Mouse (Mus musculus): ENCODE measurements at regions not wholly inside any gene's neighbourhood (a gene's known extent, or its start where the extent isn't known, plus 50 kb on each side); places are given as distances from the start of the nearest gene placed in this dataset.

DNA sequence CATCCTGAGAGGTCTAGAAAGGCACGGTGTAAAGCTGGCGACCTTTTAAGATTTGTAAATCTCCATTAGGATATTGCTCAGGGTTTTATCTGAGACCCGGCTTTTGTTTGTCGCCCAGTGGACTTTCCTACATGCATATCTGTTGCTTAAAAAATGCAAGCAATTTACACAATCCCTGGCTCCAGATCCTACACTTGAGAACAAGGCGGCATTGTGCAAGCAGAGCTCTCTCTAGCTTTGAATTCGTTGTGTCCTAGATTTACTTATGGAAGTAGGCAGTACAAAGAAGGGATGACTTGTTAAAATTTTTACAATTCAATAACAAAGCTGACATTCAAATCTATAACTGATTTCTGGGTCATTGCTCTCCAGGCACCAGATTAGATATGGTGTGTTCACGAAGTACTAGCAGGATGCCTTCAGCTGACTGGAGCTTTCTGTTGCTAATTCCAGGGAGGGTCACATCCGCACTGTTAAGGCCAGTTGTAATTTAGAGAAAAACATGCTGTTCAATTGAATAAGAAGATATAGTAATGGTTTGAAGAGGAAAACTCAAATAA, 62.2 kb upstream of the Teddm2 start:
- H3K4me2 ChIP-seq, result peak overlapping the region; percentile 19; the same call in 1 of the 2 replicates
- no peak overlapping the region for H3K9ac ChIP-seq
- no peaks in the 10 kb centered on the region for H3K36me3 ChIP-seq
- H3K4me3 ChIP-seq, result no peak overlapping the region
- peak overlapping the region; percentile 21 for H3K27ac ChIP-seq
- H3K9me3 ChIP-seq (replicated peaks), result no peaks in the 10 kb centered on the region
- no peak for ATAC-seq (replicated peaks; ENCODE audit: insufficient number of reproducible peaks, insufficient read depth, low FRiP score, low read depth)
- no peaks in the 10 kb centered on the region for H3K27me3 ChIP-seq
- WGBS, result 25% methylated on average over 8 of the region's 8 CpGs
- peaks cover 6% of the 10 kb centered on the region for H3K4me1 ChIP-seq (replicated peaks)

DNA sequence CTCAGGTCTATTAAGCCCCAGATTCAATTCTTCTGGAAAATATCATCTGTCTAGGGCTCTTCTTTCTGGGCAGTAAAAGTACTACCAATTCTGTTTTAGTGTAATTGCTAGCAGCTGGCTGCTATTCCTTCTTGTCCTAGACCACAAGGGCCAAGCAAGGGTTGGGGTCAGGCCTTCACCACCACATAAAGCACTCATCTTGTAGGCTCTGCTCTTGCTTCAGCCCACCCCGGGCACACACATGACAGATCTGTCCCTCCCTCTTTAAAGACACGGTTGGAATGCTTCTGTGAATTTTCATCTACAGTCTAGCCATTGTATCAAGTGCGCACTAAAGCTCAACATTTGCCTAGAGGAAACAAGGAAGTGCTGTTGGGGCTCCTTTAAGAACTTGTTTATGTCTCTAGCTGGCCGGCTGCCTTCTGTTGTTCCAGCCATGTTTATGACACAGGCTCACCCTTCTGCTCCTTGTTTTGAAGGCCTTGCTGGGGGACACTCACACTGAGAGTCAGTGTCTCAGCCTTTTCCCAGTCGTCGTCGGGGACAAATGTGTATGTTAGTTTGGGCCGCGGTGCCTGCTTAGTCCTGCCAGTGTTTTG, 63.8 kb upstream of the Teddm2 start:
- Histone ChIP-seq H3K9ac (no peak overlapping the region), H3K36me3 (no peaks in the 10 kb centered on the region), H3K27ac (no peak overlapping the region), H3K9me3 (replicated peaks) (no peaks in the 10 kb centered on the region), H3K4me1 (replicated peaks) (peaks cover 6% of the 10 kb centered on the region), H3K4me2 (no peak overlapping the region), H3K27me3 (no peaks in the 10 kb centered on the region), H3K4me3 (no peak overlapping the region)
- ATAC-seq (replicated peaks; ENCODE audit: insufficient number of reproducible peaks, insufficient read depth, low FRiP score, low read depth), result no peak; the same call in 1 of the 2 replicates
- WGBS, result 62% methylated on average over 9 of the region's 9 CpGs

DNA sequence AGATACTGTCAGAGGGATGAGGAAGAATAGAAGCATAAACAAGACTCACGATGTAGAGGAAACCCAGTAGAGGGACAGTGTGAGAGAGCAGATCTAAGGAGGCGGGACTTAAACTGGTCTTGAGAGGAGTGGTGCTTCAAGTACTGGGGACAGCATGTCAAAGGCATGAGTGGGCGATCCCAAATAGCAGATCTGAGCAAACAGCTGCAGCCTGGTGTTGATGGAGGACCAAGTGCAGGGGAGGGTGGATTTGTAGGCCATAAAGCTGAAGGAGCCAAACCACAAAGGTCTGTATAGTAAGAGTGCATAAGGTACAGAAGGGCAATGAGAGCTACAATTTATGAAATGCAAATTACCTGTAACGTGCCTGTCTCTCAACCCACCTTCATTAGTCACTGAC, 69.4 kb upstream of the Teddm2 start:
- Histone ChIP-seq H3K4me2 (no peak overlapping the region), H3K4me1 (replicated peaks) (no peaks in the 10 kb centered on the region), H3K9ac (no peak overlapping the region), H3K27ac (no peak overlapping the region), H3K9me3 (replicated peaks) (no peaks in the 10 kb centered on the region), H3K4me3 (no peak overlapping the region), H3K27me3 (no peaks in the 10 kb centered on the region), H3K36me3 (no peaks in the 10 kb centered on the region)
- no peak for ATAC-seq (replicated peaks; ENCODE audit: insufficient number of reproducible peaks, insufficient read depth, low FRiP score, low read depth)
- 67% methylated on average over 4 of the region's 4 CpGs for WGBS

DNA sequence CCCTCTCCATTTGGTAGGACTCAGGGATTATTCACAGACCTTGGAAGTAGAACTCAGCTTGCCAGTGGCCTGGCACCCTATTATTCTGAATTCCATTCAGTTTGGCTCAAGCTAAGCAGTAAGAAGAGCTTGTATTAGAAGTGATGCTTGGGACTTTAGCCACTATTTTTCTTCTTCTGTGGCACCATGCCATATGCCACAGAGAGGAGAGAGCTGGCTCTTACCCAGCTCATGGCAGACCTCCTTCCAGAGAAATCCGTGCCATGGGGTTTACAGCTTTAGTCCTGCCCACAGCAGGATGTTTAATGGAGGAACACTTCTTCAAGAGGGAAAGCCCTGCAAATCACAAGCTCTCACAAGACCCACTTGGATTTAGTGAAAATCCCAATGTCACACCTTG, 74.3 kb upstream of the Teddm2 start:
- WGBS, result 59% methylated on average over 1 of the region's 1 CpGs

DNA sequence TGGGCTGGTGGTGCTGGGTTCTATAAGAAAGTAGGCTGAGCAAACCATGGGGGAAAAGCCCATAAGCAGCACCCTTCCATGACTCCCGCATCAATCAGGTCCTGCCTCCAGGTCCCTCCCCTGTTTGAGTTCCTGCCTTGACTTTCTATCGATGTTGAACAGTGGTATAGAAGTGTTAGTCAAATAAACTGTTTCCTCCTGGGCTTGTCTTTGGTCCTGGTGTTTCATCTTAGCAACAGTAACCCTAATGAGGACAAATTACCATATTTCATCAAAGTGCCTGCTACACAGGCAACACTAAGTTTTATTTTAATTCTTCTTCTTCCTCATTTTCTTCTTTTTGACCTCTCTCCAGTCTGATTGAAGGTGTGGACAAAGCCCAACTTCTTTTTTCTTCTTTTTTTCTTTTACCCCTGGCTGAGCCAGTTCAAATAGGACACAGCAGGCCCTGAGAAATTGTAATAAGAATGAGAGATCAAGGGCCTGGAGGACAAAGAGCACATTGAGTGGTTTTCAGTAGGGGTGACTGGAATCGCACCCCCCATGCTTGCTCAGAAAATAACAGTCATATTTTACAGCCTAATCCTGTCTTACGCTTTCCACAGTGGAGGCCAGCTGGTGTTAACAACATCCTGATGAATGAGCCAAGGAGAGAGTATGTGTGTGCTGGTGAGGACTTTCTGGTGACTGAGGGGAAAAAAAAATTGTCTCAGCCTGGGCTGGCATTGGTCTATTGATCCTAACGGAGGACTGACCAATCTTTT, 78.1 kb upstream of the Teddm2 start:
- no peaks in the 10 kb centered on the region for H3K36me3 ChIP-seq
- H3K9ac ChIP-seq, result no peak overlapping the region
- ATAC-seq (replicated peaks; ENCODE audit: insufficient number of reproducible peaks, insufficient read depth, low FRiP score, low read depth), result no peak
- no peak overlapping the region for H3K27ac ChIP-seq
- no peaks in the 10 kb centered on the region for H3K9me3 ChIP-seq (replicated peaks)
- no peak overlapping the region for H3K4me2 ChIP-seq
- no peak overlapping the region for H3K4me3 ChIP-seq
- H3K27me3 ChIP-seq, result no peaks in the 10 kb centered on the region
- WGBS, result 64% methylated on average over 5 of the region's 5 CpGs
- peaks cover 6% of the 10 kb centered on the region for H3K4me1 ChIP-seq (replicated peaks)

More for the DNA sequence above, 74.3 kb upstream of the Teddm2 start:
- Histone ChIP-seq H3K27ac (no peak overlapping the region), H3K9ac (no peak overlapping the region), H3K27me3 (no peaks in the 10 kb centered on the region), H3K4me2 (no peak overlapping the region), H3K36me3 (no peaks in the 10 kb centered on the region), H3K4me3 (no peak overlapping the region), H3K4me1 (replicated peaks) (no peaks in the 10 kb centered on the region), H3K9me3 (replicated peaks) (no peaks in the 10 kb centered on the region)
- no peak for ATAC-seq (replicated peaks; ENCODE audit: insufficient number of reproducible peaks, insufficient read depth, low FRiP score, low read depth)

DNA sequence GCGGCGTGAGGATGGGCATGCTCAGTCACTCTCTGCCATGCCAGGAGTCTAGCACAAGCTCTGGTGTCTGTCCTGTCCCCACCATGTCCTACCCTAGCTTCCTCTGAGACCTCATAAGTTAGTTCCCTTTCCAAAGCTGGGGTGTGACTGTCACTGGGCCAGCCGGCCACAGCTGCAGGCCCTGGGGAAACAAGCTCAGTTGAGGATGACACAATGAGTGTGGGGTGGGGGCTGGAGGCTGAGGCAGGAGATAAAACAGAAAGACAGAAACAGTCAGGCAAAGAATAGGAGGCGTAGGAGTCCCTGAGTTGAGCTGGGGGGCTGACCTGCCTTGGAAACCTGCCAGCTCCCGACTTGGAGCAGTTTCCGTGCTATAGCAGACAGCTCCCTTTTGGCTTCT, 80.9 kb upstream of the Teddm2 start:
- no peaks in the 10 kb centered on the region for H3K27me3 ChIP-seq
- no peak overlapping the region for H3K27ac ChIP-seq
- H3K9me3 ChIP-seq (replicated peaks), result no peaks in the 10 kb centered on the region
- no peak overlapping the region for H3K4me2 ChIP-seq
- peaks cover 6% of the 10 kb centered on the region for H3K4me1 ChIP-seq (replicated peaks)
- H3K9ac ChIP-seq, result no peak overlapping the region
- no peaks in the 10 kb centered on the region for H3K36me3 ChIP-seq
- WGBS, result 40% methylated on average over 6 of the region's 6 CpGs
- no peak overlapping the region for H3K4me3 ChIP-seq
- ATAC-seq (replicated peaks; ENCODE audit: insufficient number of reproducible peaks, insufficient read depth, low FRiP score, low read depth), result peak; percentile 35; the same call in 1 of the 2 replicates

DNA sequence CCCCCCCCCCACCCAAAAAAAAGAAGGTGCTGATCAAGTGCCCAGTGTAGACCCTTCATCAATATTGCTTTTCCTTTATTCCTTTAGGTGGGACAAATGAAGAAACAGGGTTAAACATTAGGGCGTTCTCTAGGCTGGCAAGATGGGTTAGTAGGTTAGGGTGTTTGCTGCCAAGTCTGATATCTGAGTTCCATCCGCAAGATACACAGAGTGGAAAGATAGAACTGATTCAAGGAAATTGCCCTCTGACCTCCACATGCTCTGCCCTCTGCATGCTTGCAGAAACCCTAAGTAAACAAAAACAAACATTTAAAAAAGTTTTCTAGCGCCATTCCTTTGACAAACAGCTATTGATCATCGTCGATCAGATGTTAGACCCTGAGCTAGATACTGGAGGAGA, 85.6 kb upstream of the Teddm2 start:
- H3K9me3 ChIP-seq (replicated peaks), result 0 out of 2 replicates have a peak, but pooled peaks cover 3% of the 10 kb centered on the region
- H3K36me3 ChIP-seq, result no peaks in the 10 kb centered on the region
- H3K27ac ChIP-seq, result no peak overlapping the region
- H3K4me3 ChIP-seq, result no peak overlapping the region
- no peak for ATAC-seq (replicated peaks; ENCODE audit: insufficient number of reproducible peaks, insufficient read depth, low FRiP score, low read depth)
- H3K9ac ChIP-seq, result no peak overlapping the region
- H3K4me2 ChIP-seq, result no peak overlapping the region
- H3K27me3 ChIP-seq, result no peaks in the 10 kb centered on the region
- H3K4me1 ChIP-seq (replicated peaks), result peaks cover 10% of the 10 kb centered on the region
- WGBS, result 86% methylated on average over 5 of the region's 5 CpGs

DNA sequence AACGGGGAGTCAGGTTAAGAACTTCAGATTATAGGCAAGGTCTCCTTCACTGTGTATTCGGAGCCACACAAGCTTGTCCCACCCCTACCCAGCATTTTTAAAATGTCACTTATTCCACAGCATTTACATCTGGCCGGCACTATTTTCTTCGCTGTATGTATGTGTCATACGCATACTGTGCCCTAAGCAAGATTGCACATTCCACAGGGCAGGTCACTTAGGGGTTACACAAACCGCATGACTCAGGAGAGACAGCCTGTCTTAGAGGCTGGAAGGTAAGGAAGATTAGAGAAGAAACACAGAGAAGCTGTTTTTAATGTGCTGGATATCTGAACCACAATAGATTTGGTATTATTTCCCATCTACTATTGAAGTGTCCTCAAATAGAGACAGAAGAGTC, 86.6 kb upstream of the Teddm2 start:
- Histone ChIP-seq H3K4me3 (no peak overlapping the region), H3K27ac (no peak overlapping the region), H3K4me1 (replicated peaks) (0 out of 2 replicates have a peak, but pooled peaks cover 4% of the 10 kb centered on the region), H3K9ac (no peak overlapping the region), H3K36me3 (no peaks in the 10 kb centered on the region), H3K4me2 (no peak overlapping the region), H3K27me3 (no peaks in the 10 kb centered on the region), H3K9me3 (replicated peaks) (0 out of 2 replicates have a peak, but pooled peaks cover 3% of the 10 kb centered on the region)
- 58% methylated on average over 6 of the region's 6 CpGs for WGBS
- no peak for ATAC-seq (replicated peaks; ENCODE audit: insufficient number of reproducible peaks, insufficient read depth, low FRiP score, low read depth)

DNA sequence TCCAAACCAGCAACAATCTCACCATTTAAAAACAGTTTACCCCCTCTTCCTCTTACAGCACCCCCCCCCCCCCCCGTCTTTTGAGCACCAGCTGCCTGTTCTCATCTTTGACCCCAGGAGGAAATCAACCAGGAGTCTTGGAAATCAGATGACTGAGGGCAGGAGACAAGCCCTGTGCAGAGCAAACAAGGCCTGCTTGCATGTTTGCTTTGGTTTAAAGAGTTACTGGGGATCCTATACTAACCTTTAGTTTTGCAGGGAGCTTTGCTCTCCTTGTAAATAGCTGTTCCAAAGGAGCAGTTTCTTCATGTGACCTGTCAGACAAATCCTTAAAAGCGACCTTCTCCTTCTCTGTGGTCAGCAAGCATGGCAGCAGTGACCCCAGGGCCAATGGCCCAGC, 88.3 kb upstream of the Teddm2 start:
- 59% methylated on average over 2 of the region's 2 CpGs for WGBS
- no peak for ATAC-seq (replicated peaks; ENCODE audit: insufficient number of reproducible peaks, insufficient read depth, low FRiP score, low read depth)
- Histone ChIP-seq H3K4me3 (no peak overlapping the region), H3K4me2 (no peak overlapping the region), H3K36me3 (no peaks in the 10 kb centered on the region), H3K4me1 (replicated peaks) (0 out of 2 replicates have a peak, but pooled peaks cover 4% of the 10 kb centered on the region), H3K27ac (no peak overlapping the region), H3K9me3 (replicated peaks) (0 out of 2 replicates have a peak, but pooled peaks cover 3% of the 10 kb centered on the region), H3K9ac (no peak overlapping the region), H3K27me3 (no peaks in the 10 kb centered on the region)

DNA sequence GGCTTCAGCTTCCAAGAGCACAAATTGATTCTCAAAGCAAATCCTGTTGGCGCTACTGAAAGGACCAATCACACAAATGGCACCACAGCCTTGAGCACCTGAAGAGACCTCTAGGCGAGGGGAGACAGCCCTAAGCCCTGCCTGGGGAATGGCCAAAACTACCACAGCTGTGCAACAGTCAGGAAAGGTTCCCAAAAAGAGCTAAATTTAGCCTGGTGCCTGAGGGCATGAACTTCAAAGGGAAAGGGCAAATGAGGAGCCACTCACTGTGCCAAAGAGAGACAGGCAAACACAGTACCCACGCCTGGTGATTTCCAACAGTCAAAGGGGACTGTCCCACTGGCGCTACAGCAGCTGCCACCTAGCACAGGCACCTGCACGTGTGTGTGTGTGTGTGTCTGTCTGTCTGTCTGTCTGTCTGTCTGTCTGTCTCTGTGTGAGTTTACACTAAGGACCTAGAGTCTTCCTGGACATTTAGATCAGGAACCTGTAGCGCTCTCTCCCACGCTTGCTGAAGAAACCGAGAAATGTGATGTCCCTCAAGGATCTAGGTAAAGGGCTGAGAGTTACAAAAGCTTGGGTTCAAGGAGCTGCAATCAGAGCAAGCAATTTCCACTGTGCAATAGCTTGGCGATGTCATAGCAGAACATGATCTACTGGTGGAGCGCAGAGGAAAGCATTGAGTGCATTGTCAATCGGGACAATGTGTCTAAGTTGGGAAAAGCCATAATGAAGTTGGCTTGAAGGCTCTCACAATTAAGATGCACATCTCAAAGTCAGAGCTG, 90.8 kb upstream of the Teddm2 start:
- Histone ChIP-seq H3K27me3 (no peaks in the 10 kb centered on the region), H3K4me1 (replicated peaks) (0 out of 2 replicates have a peak, but pooled peaks cover 4% of the 10 kb centered on the region), H3K9ac (no peak overlapping the region), H3K27ac (no peak overlapping the region), H3K36me3 (no peaks in the 10 kb centered on the region), H3K4me3 (no peak overlapping the region), H3K4me2 (no peak overlapping the region), H3K9me3 (replicated peaks) (0 out of 2 replicates have a peak, but pooled peaks cover 3% of the 10 kb centered on the region)
- ATAC-seq (replicated peaks; ENCODE audit: insufficient number of reproducible peaks, insufficient read depth, low FRiP score, low read depth), result no peak
- 86% methylated on average over 11 of the region's 11 CpGs for WGBS

DNA sequence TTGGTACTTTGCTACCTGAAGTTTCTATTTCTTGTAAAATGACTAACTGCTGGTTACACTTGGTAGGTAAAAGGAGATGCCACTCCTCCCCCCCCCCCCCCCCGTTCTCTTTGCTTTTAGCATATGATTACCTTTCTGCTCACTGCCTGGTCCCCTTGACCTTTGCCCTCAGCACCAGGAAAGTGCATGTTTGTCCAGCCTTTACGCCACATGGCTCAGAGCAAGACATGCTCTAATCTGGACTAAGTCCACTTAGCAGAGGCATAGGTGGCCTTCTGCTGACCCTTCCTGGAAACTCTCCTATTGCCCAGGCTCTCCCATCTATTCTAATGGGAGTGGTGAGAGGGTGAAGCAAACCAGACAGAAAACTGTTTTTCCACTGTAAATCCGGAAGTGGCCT, 92.4 kb upstream of the Teddm2 start:
- no peaks in the 10 kb centered on the region for H3K4me1 ChIP-seq (replicated peaks)
- H3K36me3 ChIP-seq, result no peaks in the 10 kb centered on the region
- no peaks in the 10 kb centered on the region for H3K27me3 ChIP-seq
- H3K4me3 ChIP-seq, result no peak overlapping the region
- 0 out of 2 replicates have a peak, but pooled peaks cover 3% of the 10 kb centered on the region for H3K9me3 ChIP-seq (replicated peaks)
- no peak overlapping the region for H3K27ac ChIP-seq
- WGBS, result 54% methylated on average over 3 of the region's 3 CpGs
- H3K4me2 ChIP-seq, result no peak overlapping the region
- no peak for ATAC-seq (replicated peaks; ENCODE audit: insufficient number of reproducible peaks, insufficient read depth, low FRiP score, low read depth)
- H3K9ac ChIP-seq, result no peak overlapping the region

All from heart, embryonic 15.5 days (tissue).